ENCODE assay signal across 9 mouse cellular contexts in genomic region chr2:131902867-131903266, GRCm38 (mm10). TPM values are rescaled to one million over a fixed set of nuclear protein-coding genes. Genes with fewer than 3 reads are reported as not detected.
DNase-seq lines count a peak whose midpoint lies in the region; ATAC-seq and TF ChIP-seq lines count a peak whose summit lies in the region.
"Had no signal": no experiment of that assay in that cellular context is flagged by ENCODE, and none has a peak within 500 bp of the region (broad histone marks: within the 10 kb centered on the region; RNA-seq: fewer than 3 reads in every experiment).

No protein-coding gene starts in this region.

- no peak for TF ChIP-seq CTCF in stomach, postnatal 0 days (IDR thresholded peaks at IDR 0.05; ENCODE audit: low read depth)
- no peak for TF ChIP-seq CTCF in midbrain, postnatal 0 days (IDR thresholded peaks at IDR 0.05)

- no peaks in the 10 kb centered on the region for H3K9me3 ChIP-seq in intestine, embryonic 14.5 days (ENCODE audit: control insufficient read depth, low read length)
- no peaks in the 10 kb centered on the region for H3K9me3 ChIP-seq in stomach, postnatal 0 days (ENCODE audit: control insufficient read depth, low read length)
- no peaks in the 10 kb centered on the region for H3K9me3 ChIP-seq in midbrain, postnatal 0 days (ENCODE audit: low read length)
- no peaks in the 10 kb centered on the region for H3K9me3 ChIP-seq in midbrain, embryonic 16.5 days (replicated peaks; ENCODE audit: control insufficient read depth, low read length, poor library complexity, severe bottlenecking)
- no peaks in the 10 kb centered on the region for H3K9me3 ChIP-seq in forebrain, embryonic 10.5 days

- 12% methylated on average over 8 of the region's 8 CpGs for WGBS in intestine, embryonic 14.5 days
- 21% methylated on average over 8 of the region's 8 CpGs for WGBS in stomach, postnatal 0 days
- WGBS in midbrain, postnatal 0 days, result 48% methylated on average over 8 of the region's 8 CpGs
- WGBS in midbrain, embryonic 16.5 days, result 50% methylated on average over 8 of the region's 8 CpGs
- 69% methylated on average over 8 of the region's 8 CpGs for WGBS in forebrain, embryonic 10.5 days

- no peak overlapping the region for H3K4me3 ChIP-seq in intestine, embryonic 14.5 days (ENCODE audit: low read depth, low read length)
- H3K4me3 ChIP-seq in stomach, postnatal 0 days (ENCODE audit: low read depth, low read length), result no peak overlapping the region
- H3K4me3 ChIP-seq in midbrain, postnatal 0 days (ENCODE audit: low read depth, low read length), result no peak overlapping the region
- H3K4me3 ChIP-seq in midbrain, embryonic 16.5 days (ENCODE audit: low read depth, low read length), result no peak overlapping the region
- no peak overlapping the region for H3K4me3 ChIP-seq in forebrain, embryonic 10.5 days

- H3K4me2 ChIP-seq in intestine, embryonic 14.5 days (ENCODE audit: low read length), result peak overlapping the region; percentile 9; the same call in 1 of the 2 replicates
- H3K4me2 ChIP-seq in stomach, postnatal 0 days (replicated peaks; ENCODE audit: low read depth), result no peak overlapping the region
- no peak overlapping the region for H3K4me2 ChIP-seq in midbrain, postnatal 0 days (ENCODE audit: low read depth, low read length, poor library complexity, severe bottlenecking)
- no peak overlapping the region for H3K4me2 ChIP-seq in midbrain, embryonic 16.5 days (ENCODE audit: low read length)

- no peaks in the 10 kb centered on the region for H3K27me3 ChIP-seq in intestine, embryonic 14.5 days (replicated peaks; ENCODE audit: control insufficient read depth, insufficient read depth, low read length)
- H3K27me3 ChIP-seq in stomach, postnatal 0 days (ENCODE audit: control insufficient read depth, insufficient read depth, low read length), result no peaks in the 10 kb centered on the region
- H3K27me3 ChIP-seq in midbrain, postnatal 0 days (ENCODE audit: insufficient read depth, low read length), result no peaks in the 10 kb centered on the region
- no peaks in the 10 kb centered on the region for H3K27me3 ChIP-seq in midbrain, embryonic 16.5 days (ENCODE audit: control insufficient read depth, insufficient read depth, low read depth, low read length)
- H3K27me3 ChIP-seq in forebrain, embryonic 10.5 days (ENCODE audit: poor library complexity, severe bottlenecking), result peaks cover under 1% of the 10 kb centered on the region; the same call in 1 of the 2 replicates

- H3K9ac ChIP-seq in intestine, embryonic 14.5 days (ENCODE audit: low read length), result no peak overlapping the region
- no peak overlapping the region for H3K9ac ChIP-seq in stomach, postnatal 0 days (ENCODE audit: low read length)
- no peak overlapping the region for H3K9ac ChIP-seq in midbrain, postnatal 0 days (replicated peaks; ENCODE audit: low read length, poor library complexity, severe bottlenecking)
- no peak overlapping the region for H3K9ac ChIP-seq in midbrain, embryonic 16.5 days (ENCODE audit: low read depth, low read length)

- H3K4me1 ChIP-seq in intestine, embryonic 14.5 days (replicated peaks; ENCODE audit: control insufficient read depth, insufficient read depth, low read length), result peaks cover 7% of the 10 kb centered on the region; the same call in 1 of the 2 replicates
- no peaks in the 10 kb centered on the region for H3K4me1 ChIP-seq in stomach, postnatal 0 days (replicated peaks; ENCODE audit: control insufficient read depth, insufficient read depth)
- no peaks in the 10 kb centered on the region for H3K4me1 ChIP-seq in midbrain, postnatal 0 days (ENCODE audit: insufficient read depth, low read length)
- H3K4me1 ChIP-seq in midbrain, embryonic 16.5 days (ENCODE audit: control insufficient read depth, insufficient read depth, low read length), result no peaks in the 10 kb centered on the region
- peaks cover 26% of the 10 kb centered on the region for H3K4me1 ChIP-seq in forebrain, embryonic 10.5 days

- H3K36me3 ChIP-seq in intestine, embryonic 14.5 days (ENCODE audit: control insufficient read depth, insufficient read depth, low read length), result no peaks in the 10 kb centered on the region
- no peaks in the 10 kb centered on the region for H3K36me3 ChIP-seq in stomach, postnatal 0 days (ENCODE audit: control insufficient read depth, insufficient read depth, low read length)
- no peaks in the 10 kb centered on the region for H3K36me3 ChIP-seq in midbrain, postnatal 0 days (ENCODE audit: insufficient read depth, low read length)
- H3K36me3 ChIP-seq in midbrain, embryonic 16.5 days (ENCODE audit: control insufficient read depth, insufficient read depth, low read length), result no peaks in the 10 kb centered on the region
- H3K36me3 ChIP-seq in forebrain, embryonic 10.5 days (replicated peaks), result no peaks in the 10 kb centered on the region

- peak; percentile 75 for DNase-seq in 3134 (ENCODE audit: extremely low read depth, insufficient read length, low spot score)
- DNase-seq in 3T3-L1 (ENCODE audit: low read depth, low spot score), result peak; percentile 97
- DNase-seq in gastrocnemius, postnatal 10 days, result peak; percentile 27
- DNase-seq in intestine, embryonic 14.5 days (ENCODE audit: low spot score), result peak; percentile 79
- DNase-seq in stomach, postnatal 0 days (ENCODE audit: low spot score), result peak; percentile 57
- no peak for DNase-seq in midbrain, postnatal 0 days (ENCODE audit: low spot score)
- DNase-seq in forebrain, embryonic 10.5 days (ENCODE audit: extremely low spot score, low spot score), result no peak

- TF ChIP-seq EP300 in stomach, postnatal 0 days (optimal IDR thresholded peaks at IDR 0.05), result peak; percentile 43

- peak overlapping the region; percentile 82 for H3K27ac ChIP-seq in intestine, embryonic 14.5 days (ENCODE audit: low read depth)
- H3K27ac ChIP-seq in stomach, postnatal 0 days (replicated peaks), result peak overlapping the region; percentile 83
- H3K27ac ChIP-seq in midbrain, postnatal 0 days (ENCODE audit: low read depth, low read length), result no peak overlapping the region
- H3K27ac ChIP-seq in midbrain, embryonic 16.5 days (ENCODE audit: low read length), result no peak overlapping the region
- H3K27ac ChIP-seq in forebrain, embryonic 10.5 days, result no peak overlapping the region

- peak; percentile 94 for ATAC-seq in intestine, embryonic 14.5 days (replicated peaks; ENCODE audit: low FRiP score, low TSS enrichment, low read depth)
- peak; percentile 94 for ATAC-seq in stomach, postnatal 0 days (ENCODE audit: low FRiP score, low TSS enrichment)
- ATAC-seq in midbrain, postnatal 0 days (ENCODE audit: low FRiP score), result no peak
- no peak for ATAC-seq in midbrain, embryonic 16.5 days

RNA-seq across cellular contexts. Expression of gene Prnp, which starts 6.9 kb away (rescaled TPM):
- 10 to 100 TPM; 80.3 to 88.6 TPM for total RNA-seq in gastrocnemius, postnatal 10 days (2021)
- polyA plus RNA-seq in intestine, embryonic 14.5 days (2014; fragmentation: Nextera tagmentation; extraction: Ambion mirVana), result 41.3 and 43.0 TPM in 2 replicates
- polyA plus RNA-seq in stomach, postnatal 0 days (2015; fragmentation: Nextera tagmentation; extraction: Ambion mirVana), result 87.5 and 102 TPM in 2 replicates
- 254 and 255 TPM in 2 replicates for total RNA-seq in midbrain, postnatal 0 days (2014; rRNA removed)
- 283 and 306 TPM in 2 replicates for polyA plus RNA-seq in midbrain, postnatal 0 days (2015; fragmentation: Nextera tagmentation; extraction: Ambion mirVana)
- polyA plus RNA-seq in midbrain, embryonic 16.5 days (2015; fragmentation: Nextera tagmentation; extraction: Ambion mirVana), result 177 and 194 TPM in 2 replicates
- 19.6 and 23.2 TPM in 2 replicates for polyA plus RNA-seq in forebrain, embryonic 10.5 days (2016; fragmentation: Nextera tagmentation; extraction: Ambion mirVana)

RNA-seq across cellular contexts. Expression of gene Prn, which starts 6.9 kb away (rescaled TPM):
- total RNA-seq in gastrocnemius, postnatal 10 days (2021), result not detected
- polyA plus RNA-seq in intestine, embryonic 14.5 days (2014; fragmentation: Nextera tagmentation; extraction: Ambion mirVana), result not detected in 2 replicates
- polyA plus RNA-seq in stomach, postnatal 0 days (2015; fragmentation: Nextera tagmentation; extraction: Ambion mirVana), result 0.17 TPM in 2 replicates
- not detected in 2 replicates for total RNA-seq in midbrain, postnatal 0 days (2014; rRNA removed)
- polyA plus RNA-seq in midbrain, postnatal 0 days (2015; fragmentation: Nextera tagmentation; extraction: Ambion mirVana), result 0.22 TPM in 1 of 2 replicates, not detected in the other
- not detected in 2 replicates for polyA plus RNA-seq in midbrain, embryonic 16.5 days (2015; fragmentation: Nextera tagmentation; extraction: Ambion mirVana)
- polyA plus RNA-seq in forebrain, embryonic 10.5 days (2016; fragmentation: Nextera tagmentation; extraction: Ambion mirVana), result not detected in 2 replicates
- polyA plus RNA-seq: liver, embryonic 16.5 days had no signal

RNA-seq across cellular contexts. Expression of gene Erv3, which starts 43.3 kb away (rescaled TPM):
- not detected for total RNA-seq in gastrocnemius, postnatal 10 days (2021)
- not detected in 2 replicates for polyA plus RNA-seq in intestine, embryonic 14.5 days (2014; fragmentation: Nextera tagmentation; extraction: Ambion mirVana)
- polyA plus RNA-seq in stomach, postnatal 0 days (2015; fragmentation: Nextera tagmentation; extraction: Ambion mirVana), result 0.02 TPM in 1 of 2 replicates, not detected in the other
- not detected in 2 replicates for total RNA-seq in midbrain, postnatal 0 days (2014; rRNA removed)
- polyA plus RNA-seq in midbrain, postnatal 0 days (2015; fragmentation: Nextera tagmentation; extraction: Ambion mirVana), result not detected in 2 replicates
- polyA plus RNA-seq in midbrain, embryonic 16.5 days (2015; fragmentation: Nextera tagmentation; extraction: Ambion mirVana), result 0.06 TPM in 1 of 2 replicates, not detected in the other
- not detected in 2 replicates for polyA plus RNA-seq in forebrain, embryonic 10.5 days (2016; fragmentation: Nextera tagmentation; extraction: Ambion mirVana)
- polyA plus RNA-seq: liver, embryonic 16.5 days had no signal

RNA-seq across cellular contexts. Expression of gene Prnd, which starts 47.8 kb away (rescaled TPM):
- 10 to 100 TPM; 32.9 to 48.1 TPM for total RNA-seq in gastrocnemius, postnatal 10 days (2021)
- polyA plus RNA-seq in intestine, embryonic 14.5 days (2014; fragmentation: Nextera tagmentation; extraction: Ambion mirVana), result 43.0 and 47.8 TPM in 2 replicates
- polyA plus RNA-seq in stomach, postnatal 0 days (2015; fragmentation: Nextera tagmentation; extraction: Ambion mirVana), result 16.3 and 22.8 TPM in 2 replicates
- total RNA-seq in midbrain, postnatal 0 days (2014; rRNA removed), result 2.5 and 3.9 TPM in 2 replicates
- polyA plus RNA-seq in midbrain, postnatal 0 days (2015; fragmentation: Nextera tagmentation; extraction: Ambion mirVana), result 4.0 and 4.8 TPM in 2 replicates
- 8.0 and 10.7 TPM in 2 replicates for polyA plus RNA-seq in midbrain, embryonic 16.5 days (2015; fragmentation: Nextera tagmentation; extraction: Ambion mirVana)
- polyA plus RNA-seq in forebrain, embryonic 10.5 days (2016; fragmentation: Nextera tagmentation; extraction: Ambion mirVana), result 3.9 and 4.2 TPM in 2 replicates

Comparison
In these comparisons a context has a peak if more than half of its experiments do, and no peak if none do; other contexts are left out.
1. DNase-seq: peak in 3134 (single experiment), 3T3-L1 (single experiment), gastrocnemius, postnatal 10 days (single experiment), intestine, embryonic 14.5 days (single experiment) and stomach, postnatal 0 days (single experiment); none in midbrain, postnatal 0 days (single experiment) and forebrain, embryonic 10.5 days (single experiment).
2. ATAC-seq: peak in intestine, embryonic 14.5 days (single experiment) and stomach, postnatal 0 days (single experiment); none in midbrain, postnatal 0 days (single experiment) and midbrain, embryonic 16.5 days (single experiment).
3. H3K27ac ChIP-seq: peak in intestine, embryonic 14.5 days (single experiment) and stomach, postnatal 0 days (single experiment); none in midbrain, postnatal 0 days (single experiment), midbrain, embryonic 16.5 days (single experiment) and forebrain, embryonic 10.5 days (single experiment).